Mouse (Mus musculus): ENCODE measurements around the gene Rcl1. TPM values are rescaled to one million over a fixed set of nuclear protein-coding genes. Genes with fewer than 3 reads are reported as not detected.

The Rcl1 gene
- polyA plus RNA-seq, 1 experiment from 2014 or later = 73.8 TPM

GRCm38 (mm10) chr19:29134293-29134692 is 33.1 kb downstream of the Rcl1 start:
- Histone ChIP-seq H3K9ac (0 out of 2 replicates have a peak overlapping the region, but pooled peaks have one; percentile 42), H3K36me3 (peaks cover 93% of the 10 kb centered on the region), H3K4me1 (replicated peaks) (peaks cover 54% of the 10 kb centered on the region), H3K27me3 (no peaks in the 10 kb centered on the region), H3K4me3 (replicated peaks) (no peak overlapping the region), H3K27ac (peak overlapping the region; percentile 69), H3K4me2 (no peak overlapping the region), H3K9me3 (replicated peaks) (no peaks in the 10 kb centered on the region)
- WGBS (ENCODE audit: insufficient replicate concordance) = 78% methylated on average over 11 of the region's 11 CpGs
- ATAC-seq (ENCODE audit: low read depth) (0 out of 2 replicates have a peak, but pooled peaks have one; percentile 41), DNase-seq (no peak)

DNA sequence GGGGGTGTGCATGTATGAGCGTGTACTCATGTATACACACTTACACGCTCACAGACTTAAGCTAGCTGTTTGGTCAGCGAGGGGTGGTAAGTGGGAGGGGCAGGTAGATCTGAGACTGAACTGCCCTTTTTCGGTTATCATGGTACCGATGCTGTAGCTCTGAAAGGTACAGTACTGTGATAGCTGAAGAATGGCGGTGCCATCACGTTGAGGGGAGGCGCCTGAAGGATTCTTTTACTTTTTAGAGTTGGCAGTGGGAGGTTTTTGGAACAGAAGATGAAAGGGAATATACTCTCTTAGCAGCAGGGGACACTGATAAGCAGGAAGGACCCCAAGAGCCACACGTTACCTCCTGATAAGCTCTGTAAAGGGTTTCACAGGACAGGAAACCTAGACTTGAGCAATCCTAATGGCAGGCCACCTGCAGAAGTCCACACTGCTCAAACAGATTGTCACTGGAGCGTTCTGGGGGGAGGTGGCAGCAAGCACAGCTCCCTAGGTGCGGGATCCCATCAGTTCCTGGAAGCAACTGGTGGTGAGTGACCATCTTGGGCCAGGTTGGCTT is 34.1 kb downstream of the Rcl1 start:
- Histone ChIP-seq H3K9ac (peak overlapping the region; percentile 42; the same call in 1 of the 2 replicates), H3K4me3 (replicated peaks) (no peak overlapping the region), H3K27me3 (no peaks in the 10 kb centered on the region), H3K36me3 (peaks cover 92% of the 10 kb centered on the region), H3K9me3 (replicated peaks) (no peaks in the 10 kb centered on the region), H3K4me2 (peak overlapping the region; percentile 36), H3K4me1 (replicated peaks) (peaks cover 58% of the 10 kb centered on the region), H3K27ac (peak overlapping the region; percentile 69)
- DNase-seq (peak; percentile 34), ATAC-seq (ENCODE audit: low read depth) (peak; percentile 81)
- WGBS (ENCODE audit: insufficient replicate concordance) = 28% methylated on average over 11 of the region's 11 CpGs

GRCm38 (mm10) chr19:29138546-29139270 is 37.5 kb downstream of the Rcl1 start:
- ATAC-seq (ENCODE audit: low read depth) = no peak
- Histone ChIP-seq H3K9ac (no peak overlapping the region), H3K4me1 (replicated peaks) (peaks cover 67% of the 10 kb centered on the region), H3K4me3 (replicated peaks) (no peak overlapping the region), H3K27me3 (no peaks in the 10 kb centered on the region), H3K9me3 (replicated peaks) (no peaks in the 10 kb centered on the region), H3K36me3 (peaks cover 88% of the 10 kb centered on the region), H3K4me2 (no peak overlapping the region), H3K27ac (no peak overlapping the region)
- no peak for DNase-seq
- 71% methylated on average over 10 of the region's 10 CpGs for WGBS (ENCODE audit: insufficient replicate concordance)

DNA sequence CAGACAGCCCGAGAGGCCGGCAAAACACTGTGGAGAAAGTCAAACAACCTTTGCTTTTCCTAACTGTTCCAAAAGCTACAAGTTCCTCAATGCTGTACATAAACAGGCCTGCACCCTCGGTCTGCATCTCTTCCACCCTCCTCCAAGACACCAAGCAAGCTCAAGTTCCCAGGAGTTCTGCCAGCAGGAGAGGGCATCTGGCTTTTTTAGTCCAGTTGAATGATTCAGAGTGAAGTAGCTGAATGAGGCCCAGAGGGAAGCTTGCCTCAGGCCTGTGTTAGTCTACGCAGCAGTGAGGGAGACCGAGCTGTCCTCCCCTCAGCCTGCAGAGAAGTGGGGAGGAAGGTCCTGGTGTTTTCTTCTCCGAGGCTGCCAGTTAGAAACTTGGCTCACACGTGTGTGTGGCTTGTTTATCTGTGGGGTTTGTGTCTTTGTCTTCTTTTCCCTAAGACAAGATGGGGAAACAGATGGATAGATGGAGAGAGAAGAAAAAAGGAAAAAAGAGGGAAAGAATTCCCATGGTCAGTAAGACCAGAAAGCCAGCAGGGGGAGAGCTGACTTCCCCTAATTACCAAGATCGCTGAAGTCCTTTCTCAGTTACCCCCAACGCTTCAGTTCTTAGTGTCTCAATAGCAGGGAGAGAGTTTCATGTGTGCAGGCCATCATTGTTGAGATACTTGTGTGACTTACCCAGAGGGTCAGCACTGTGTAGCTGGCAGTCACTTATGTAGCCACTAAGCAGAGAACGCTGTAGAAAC is 38.7 kb downstream of the Rcl1 start:
- Histone ChIP-seq H3K4me2 (no peak overlapping the region), H3K9ac (no peak overlapping the region), H3K9me3 (replicated peaks) (no peaks in the 10 kb centered on the region), H3K36me3 (peaks cover 87% of the 10 kb centered on the region), H3K27me3 (no peaks in the 10 kb centered on the region), H3K4me1 (replicated peaks) (peaks cover 55% of the 10 kb centered on the region), H3K4me3 (replicated peaks) (no peak overlapping the region), H3K27ac (0 out of 2 replicates have a peak overlapping the region, but pooled peaks have one; percentile 18)
- ATAC-seq (ENCODE audit: low read depth) (no peak), DNase-seq (no peak)
- 78% methylated on average over 10 of the region's 10 CpGs for WGBS (ENCODE audit: insufficient replicate concordance)

- H3K4me3 ChIP-seq (replicated peaks) = no peak overlapping the region
- H3K27me3 ChIP-seq = no peaks in the 10 kb centered on the region
- no peaks in the 10 kb centered on the region for H3K9me3 ChIP-seq (replicated peaks)
- ATAC-seq (ENCODE audit: low read depth) (peak; percentile 70), DNase-seq (no peak)
- H3K36me3 ChIP-seq = peaks cover 86% of the 10 kb centered on the region
- 63% methylated on average over 16 of the region's 16 CpGs for WGBS (ENCODE audit: insufficient replicate concordance)
- no peak overlapping the region for H3K4me2 ChIP-seq
- peaks cover 45% of the 10 kb centered on the region for H3K4me1 ChIP-seq (replicated peaks)
- H3K27ac ChIP-seq = no peak overlapping the region
- no peak overlapping the region for H3K9ac ChIP-seq
These were observed 39.8 kb downstream of the Rcl1 start for GRCm38 (mm10) chr19:29140933-29141332.

DNA sequence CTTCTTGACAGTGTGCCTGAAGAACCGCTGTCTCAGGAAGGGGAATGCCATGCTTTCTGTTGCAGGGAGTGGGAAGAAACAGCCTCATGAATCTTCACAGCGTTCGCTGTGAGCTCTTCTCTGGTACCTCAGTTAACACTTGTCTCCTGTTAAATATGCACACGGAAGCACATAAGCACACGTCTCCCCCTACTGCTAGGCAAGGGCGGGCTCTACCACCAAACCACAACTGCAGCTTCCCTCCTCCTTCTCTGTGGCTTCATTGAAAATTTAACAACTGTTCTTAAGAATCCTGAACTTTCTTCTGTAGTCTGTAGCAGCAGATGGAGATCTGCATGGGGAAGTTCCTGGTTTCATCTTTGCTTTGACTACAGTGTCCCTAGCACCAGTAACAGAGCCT is 41.1 kb downstream of the Rcl1 start:
- Histone ChIP-seq H3K27ac (no peak overlapping the region), H3K4me1 (replicated peaks) (peaks cover 34% of the 10 kb centered on the region), H3K4me3 (replicated peaks) (no peak overlapping the region), H3K4me2 (no peak overlapping the region), H3K9ac (no peak overlapping the region), H3K27me3 (no peaks in the 10 kb centered on the region), H3K9me3 (replicated peaks) (no peaks in the 10 kb centered on the region), H3K36me3 (peaks cover 86% of the 10 kb centered on the region)
- 74% methylated on average over 6 of the region's 6 CpGs for WGBS (ENCODE audit: insufficient replicate concordance)
- no peak for DNase-seq
- ATAC-seq (ENCODE audit: low read depth) = no peak

DNA sequence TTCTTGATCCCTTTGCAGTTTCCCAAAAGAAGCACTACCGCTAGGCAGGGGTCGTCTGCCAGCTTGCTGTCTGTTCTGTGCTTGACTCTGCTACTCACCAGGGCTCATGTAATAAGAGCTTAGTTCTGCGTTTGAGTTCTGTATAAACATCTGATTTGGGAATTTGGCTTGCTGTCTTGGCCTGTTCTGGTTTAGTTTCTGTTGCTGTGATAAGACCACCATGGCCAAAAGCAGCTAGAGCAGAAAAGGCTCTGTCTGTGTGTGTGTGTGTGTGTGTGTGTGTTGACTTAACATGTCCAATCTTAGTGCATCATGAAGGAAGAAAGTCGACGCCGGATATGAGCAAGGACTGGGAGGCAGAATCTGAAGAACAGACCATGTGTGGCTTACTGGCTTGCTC is 44.2 kb downstream of the Rcl1 start:
- Histone ChIP-seq H3K4me1 (replicated peaks) (peaks cover 11% of the 10 kb centered on the region), H3K36me3 (peaks cover 59% of the 10 kb centered on the region), H3K9me3 (replicated peaks) (no peaks in the 10 kb centered on the region), H3K27ac (no peak overlapping the region), H3K9ac (no peak overlapping the region), H3K27me3 (no peaks in the 10 kb centered on the region), H3K4me3 (replicated peaks) (no peak overlapping the region), H3K4me2 (no peak overlapping the region)
- WGBS (ENCODE audit: insufficient replicate concordance) = 87% methylated on average over 6 of the region's 6 CpGs
- no peak for DNase-seq
- no peak for ATAC-seq (ENCODE audit: low read depth)

DNA sequence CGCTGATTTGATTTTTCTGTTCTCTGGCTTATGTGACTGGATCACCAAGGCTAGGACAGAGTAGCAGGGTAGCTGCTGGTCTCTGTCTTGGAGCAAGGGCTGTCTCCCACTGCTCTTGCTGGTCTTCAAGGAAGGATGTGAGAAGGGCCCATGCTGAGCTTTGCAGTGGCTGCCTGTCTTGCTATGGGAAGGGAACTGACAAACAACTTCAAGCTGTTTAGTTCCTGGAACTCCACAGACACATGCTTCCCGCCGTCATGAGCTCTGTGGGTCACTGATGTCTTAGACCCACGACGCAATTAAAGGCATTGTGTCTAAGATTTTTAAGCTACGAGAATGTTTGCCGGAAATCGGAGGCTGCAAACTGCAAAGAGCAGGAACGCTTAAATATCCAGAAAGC is 45.6 kb downstream of the Rcl1 start:
- DNase-seq (no peak), ATAC-seq (ENCODE audit: low read depth) (no peak)
- Histone ChIP-seq H3K4me2 (no peak overlapping the region), H3K36me3 (peaks cover 50% of the 10 kb centered on the region), H3K9me3 (replicated peaks) (no peaks in the 10 kb centered on the region), H3K4me3 (replicated peaks) (no peak overlapping the region), H3K27ac (no peak overlapping the region), H3K27me3 (no peaks in the 10 kb centered on the region), H3K9ac (no peak overlapping the region), H3K4me1 (replicated peaks) (peaks cover 3% of the 10 kb centered on the region; the same call in 1 of the 2 replicates)
- WGBS (ENCODE audit: insufficient replicate concordance) = 81% methylated on average over 9 of the region's 9 CpGs

DNA sequence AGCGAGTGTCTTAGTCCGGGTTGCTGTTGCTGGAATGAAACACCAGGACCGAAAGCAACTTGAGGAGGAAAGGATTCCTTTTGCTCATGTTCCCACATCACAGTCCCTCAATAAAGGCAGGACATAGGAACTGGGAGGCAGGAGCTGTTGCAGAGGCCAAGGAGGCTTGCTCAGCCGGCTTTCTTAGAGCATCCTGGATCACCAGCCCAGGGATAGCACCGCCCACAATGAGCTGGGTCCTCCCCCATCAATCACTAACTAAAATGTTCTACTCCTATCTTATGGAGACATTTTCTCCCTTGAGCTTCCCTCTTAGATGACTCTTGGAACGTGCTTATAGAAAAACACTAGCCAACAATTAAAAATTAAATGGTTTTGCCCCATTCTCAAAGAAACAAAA is 48.4 kb downstream of the Rcl1 start:
- Histone ChIP-seq H3K9me3 (replicated peaks) (no peaks in the 10 kb centered on the region), H3K36me3 (peaks cover 24% of the 10 kb centered on the region), H3K9ac (no peak overlapping the region), H3K4me1 (replicated peaks) (peaks cover 3% of the 10 kb centered on the region; the same call in 1 of the 2 replicates), H3K27ac (no peak overlapping the region), H3K4me3 (replicated peaks) (no peak overlapping the region), H3K4me2 (no peak overlapping the region), H3K27me3 (no peaks in the 10 kb centered on the region)
- WGBS (ENCODE audit: insufficient replicate concordance) = 61% methylated on average over 6 of the region's 6 CpGs
- ATAC-seq (ENCODE audit: low read depth) (no peak), DNase-seq (no peak)

DNA sequence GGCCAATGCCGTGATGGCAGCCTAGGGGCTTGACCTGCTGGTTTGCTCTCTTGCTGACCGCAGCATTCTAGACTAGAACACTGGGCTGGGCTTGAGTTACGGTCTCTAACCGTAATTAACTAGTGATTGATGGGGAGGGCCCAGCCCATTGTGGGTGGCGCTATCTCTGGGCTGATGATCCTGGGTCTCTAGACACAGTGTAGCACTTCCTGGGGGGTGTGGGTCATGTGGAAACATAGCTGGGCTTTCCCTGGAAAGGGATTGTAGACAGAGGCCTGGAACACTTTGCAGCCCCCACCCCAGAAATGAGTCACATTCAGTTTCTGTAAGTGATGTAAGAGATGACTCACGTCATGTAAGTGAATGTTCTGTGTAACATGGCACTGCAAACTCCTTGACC is 48.9 kb downstream of the Rcl1 start:
- H3K4me3 ChIP-seq (replicated peaks) = no peak overlapping the region
- no peak overlapping the region for H3K27ac ChIP-seq
- no peaks in the 10 kb centered on the region for H3K9me3 ChIP-seq (replicated peaks)
- ATAC-seq (ENCODE audit: low read depth) = no peak
- H3K4me2 ChIP-seq = no peak overlapping the region
- H3K36me3 ChIP-seq = peaks cover 19% of the 10 kb centered on the region
- no peak overlapping the region for H3K9ac ChIP-seq
- DNase-seq = no peak
- WGBS (ENCODE audit: insufficient replicate concordance) = 64% methylated on average over 6 of the region's 6 CpGs
- H3K4me1 ChIP-seq (replicated peaks) = peaks cover 3% of the 10 kb centered on the region; the same call in 1 of the 2 replicates
- H3K27me3 ChIP-seq = no peaks in the 10 kb centered on the region

- no peaks in the 10 kb centered on the region for H3K9me3 ChIP-seq (replicated peaks)
- no peak overlapping the region for H3K4me2 ChIP-seq
- peaks cover 10% of the 10 kb centered on the region for H3K4me1 ChIP-seq (replicated peaks)
- no peak overlapping the region for H3K9ac ChIP-seq
- H3K4me3 ChIP-seq (replicated peaks) = no peak overlapping the region
- DNase-seq (no peak), ATAC-seq (ENCODE audit: low read depth) (no peak)
- WGBS (ENCODE audit: insufficient replicate concordance) = 37% methylated on average over 2 of the region's 2 CpGs
- H3K36me3 ChIP-seq = peaks cover 6% of the 10 kb centered on the region
- H3K27ac ChIP-seq = no peak overlapping the region
- H3K27me3 ChIP-seq = no peaks in the 10 kb centered on the region
These were observed 50.3 kb downstream of the Rcl1 start for GRCm38 (mm10) chr19:29151443-29151842.

All from liver, embryonic 13.5 days (tissue).